ENCODE assay signal across 9 mouse cellular contexts in the genomic region with DNA sequence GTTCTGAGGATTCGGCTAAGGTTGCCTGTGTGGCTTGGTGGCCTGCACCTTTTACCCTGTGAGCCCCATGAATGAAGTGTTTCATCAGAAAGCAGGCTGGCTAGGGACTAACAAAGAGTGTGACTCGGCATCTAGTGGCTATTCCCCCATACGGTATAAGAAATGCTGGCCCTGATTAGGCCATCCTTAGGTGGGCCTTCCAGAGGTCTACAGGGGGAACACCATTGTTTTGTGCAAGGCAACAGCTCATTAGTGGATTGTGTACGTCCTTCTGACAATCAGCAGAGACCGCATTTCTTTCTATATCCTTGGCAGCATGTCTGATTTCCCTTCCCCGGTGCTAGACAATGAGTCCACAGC. TPM values are rescaled to one million over a fixed set of nuclear protein-coding genes. Genes with fewer than 3 reads are reported as not detected.
DNase-seq lines count a peak whose midpoint lies in the region; ATAC-seq and TF ChIP-seq lines count a peak whose summit lies in the region.
"Had no signal": no experiment of that assay in that cellular context is flagged by ENCODE, and none has a peak within 500 bp of the region (broad histone marks: within the 10 kb centered on the region; RNA-seq: fewer than 3 reads in every experiment).

No protein-coding gene starts in this region.

- no peaks in the 10 kb centered on the region for H3K9me3 ChIP-seq in hindbrain, embryonic 10.5 days
- H3K9me3 ChIP-seq in hindbrain, embryonic 14.5 days (ENCODE audit: control insufficient read depth, low read length): no peaks in the 10 kb centered on the region
- H3K9me3 ChIP-seq in embryonic facial prominence, embryonic 13.5 days: no peaks in the 10 kb centered on the region
- H3K9me3 ChIP-seq in forebrain, postnatal 0 days (ENCODE audit: low read length): no peaks in the 10 kb centered on the region
- H3K9me3 ChIP-seq in midbrain, embryonic 10.5 days (replicated peaks): no peaks in the 10 kb centered on the region

- H3K36me3 ChIP-seq in hindbrain, embryonic 10.5 days: peaks cover 15% of the 10 kb centered on the region
- H3K36me3 ChIP-seq in hindbrain, embryonic 14.5 days (replicated peaks; ENCODE audit: control insufficient read depth, insufficient read depth): no peaks in the 10 kb centered on the region
- peaks cover 5% of the 10 kb centered on the region for H3K36me3 ChIP-seq in embryonic facial prominence, embryonic 13.5 days
- H3K36me3 ChIP-seq in forebrain, postnatal 0 days (ENCODE audit: insufficient read depth): no peaks in the 10 kb centered on the region
- peaks cover 12% of the 10 kb centered on the region; the same call in 1 of the 2 replicates for H3K36me3 ChIP-seq in midbrain, embryonic 10.5 days

- H3K4me2 ChIP-seq in hindbrain, embryonic 14.5 days (replicated peaks): no peak overlapping the region; the same call in 1 of the 2 replicates
- peak overlapping the region; percentile 56; the same call in 1 of the 2 replicates for H3K4me2 ChIP-seq in embryonic facial prominence, embryonic 13.5 days
- H3K4me2 ChIP-seq in forebrain, postnatal 0 days (ENCODE audit: low read depth): peak overlapping the region; percentile 43

- ATAC-seq in hindbrain, embryonic 14.5 days (ENCODE audit: low FRiP score): no peak
- no peak for ATAC-seq in embryonic facial prominence, embryonic 13.5 days (ENCODE audit: insufficient number of reproducible peaks, insufficient read depth, low FRiP score, low TSS enrichment, low read depth)
- ATAC-seq in forebrain, postnatal 0 days: peak; percentile 17

- H3K9ac ChIP-seq in hindbrain, embryonic 14.5 days: no peak overlapping the region
- H3K9ac ChIP-seq in embryonic facial prominence, embryonic 13.5 days: no peak overlapping the region
- H3K9ac ChIP-seq in forebrain, postnatal 0 days: no peak overlapping the region

- H3K4me3 ChIP-seq in hindbrain, embryonic 10.5 days: 0 out of 2 replicates have a peak overlapping the region, but pooled peaks have one; percentile 38
- no peak overlapping the region for H3K4me3 ChIP-seq in hindbrain, embryonic 14.5 days (replicated peaks; ENCODE audit: low read length)
- no peak overlapping the region for H3K4me3 ChIP-seq in embryonic facial prominence, embryonic 13.5 days
- no peak overlapping the region for H3K4me3 ChIP-seq in forebrain, postnatal 0 days (ENCODE audit: low read depth, low read length)
- H3K4me3 ChIP-seq in midbrain, embryonic 10.5 days: no peak overlapping the region

- H3K27ac ChIP-seq in hindbrain, embryonic 10.5 days: no peak overlapping the region
- H3K27ac ChIP-seq in hindbrain, embryonic 14.5 days: no peak overlapping the region
- H3K27ac ChIP-seq in embryonic facial prominence, embryonic 13.5 days: peak overlapping the region; percentile 60; the same call in 1 of the 2 replicates
- H3K27ac ChIP-seq in forebrain, postnatal 0 days (ENCODE audit: low read depth, low read length): no peak overlapping the region; the same call in 1 of the 2 replicates
- H3K27ac ChIP-seq in midbrain, embryonic 10.5 days (replicated peaks): peak overlapping the region; percentile 39; the same call in 1 of the 2 replicates

- no peaks in the 10 kb centered on the region for H3K27me3 ChIP-seq in hindbrain, embryonic 10.5 days (ENCODE audit: insufficient read depth, poor library complexity, severe bottlenecking)
- H3K27me3 ChIP-seq in hindbrain, embryonic 14.5 days (ENCODE audit: control insufficient read depth, insufficient read depth, low read length): no peaks in the 10 kb centered on the region
- H3K27me3 ChIP-seq in embryonic facial prominence, embryonic 13.5 days: no peaks in the 10 kb centered on the region
- no peaks in the 10 kb centered on the region for H3K27me3 ChIP-seq in forebrain, postnatal 0 days (ENCODE audit: insufficient read depth, low read length)
- no peaks in the 10 kb centered on the region for H3K27me3 ChIP-seq in midbrain, embryonic 10.5 days (ENCODE audit: low read depth, poor library complexity, severe bottlenecking)

- WGBS in hindbrain, embryonic 10.5 days: 82% methylated on average over 6 of the region's 6 CpGs
- 79% methylated on average over 6 of the region's 6 CpGs for WGBS in hindbrain, embryonic 14.5 days
- WGBS in embryonic facial prominence, embryonic 13.5 days: 79% methylated on average over 6 of the region's 6 CpGs
- WGBS in forebrain, postnatal 0 days: 45% methylated on average over 6 of the region's 6 CpGs
- WGBS in midbrain, embryonic 10.5 days: 82% methylated on average over 6 of the region's 6 CpGs

- no peak for TF ChIP-seq CTCF in forebrain, postnatal 0 days (IDR thresholded peaks at IDR 0.05; ENCODE audit: low read depth)

- no peak for DNase-seq in hindbrain, embryonic 10.5 days (ENCODE audit: low spot score)
- no peak for DNase-seq in hindbrain, embryonic 14.5 days (ENCODE audit: low spot score)
- DNase-seq in forebrain, postnatal 0 days: no peak
- DNase-seq in midbrain, embryonic 10.5 days (ENCODE audit: low spot score): no peak
- no peak for DNase-seq in c-Kit-positive CD71-positive TER-119-positive erythroid progenitor cells, embryonic 14.5 days (ENCODE audit: low spot score)
- no peak for DNase-seq in spleen, postnatal 4 days (ENCODE audit: low spot score in 2 of 2)
- no peak for DNase-seq in spleen, postnatal 10 days (ENCODE audit: low spot score in 2 of 2)

- peaks cover 19% of the 10 kb centered on the region for H3K4me1 ChIP-seq in hindbrain, embryonic 10.5 days (replicated peaks)
- no peaks in the 10 kb centered on the region for H3K4me1 ChIP-seq in hindbrain, embryonic 14.5 days (replicated peaks; ENCODE audit: control insufficient read depth, insufficient read depth, low read length)
- H3K4me1 ChIP-seq in embryonic facial prominence, embryonic 13.5 days: peaks cover 15% of the 10 kb centered on the region
- H3K4me1 ChIP-seq in forebrain, postnatal 0 days (ENCODE audit: insufficient read depth): no peaks in the 10 kb centered on the region
- peaks cover 8% of the 10 kb centered on the region for H3K4me1 ChIP-seq in midbrain, embryonic 10.5 days

RNA-seq across cellular contexts. Expression of a gene that starts 11.9 kb away (rescaled TPM):
- 37.2 and 41.6 TPM in 2 replicates for polyA plus RNA-seq in hindbrain, embryonic 10.5 days (2016; fragmentation: Nextera tagmentation; extraction: Ambion mirVana)
- polyA plus RNA-seq in hindbrain, embryonic 14.5 days (2014; fragmentation: Nextera tagmentation; extraction: Ambion mirVana): 18.6 and 24.0 TPM in 2 replicates
- polyA plus RNA-seq in embryonic facial prominence, embryonic 13.5 days (2015; fragmentation: Nextera tagmentation; extraction: Ambion mirVana): 28.1 and 32.7 TPM in 2 replicates
- 14.8 and 15.1 TPM in 2 replicates for total RNA-seq in forebrain, postnatal 0 days (2014; rRNA removed)
- polyA plus RNA-seq in forebrain, postnatal 0 days (2015; fragmentation: Nextera tagmentation; extraction: Ambion mirVana): 14.9 and 18.1 TPM in 2 replicates
- polyA plus RNA-seq in midbrain, embryonic 10.5 days (2016; fragmentation: Nextera tagmentation; extraction: Ambion mirVana): 33.0 and 34.5 TPM in 2 replicates

RNA-seq across cellular contexts. Expression of a gene that starts 11.9 kb away (rescaled TPM):
- polyA plus RNA-seq in hindbrain, embryonic 10.5 days (2016; fragmentation: Nextera tagmentation; extraction: Ambion mirVana): 0.09 and 0.14 TPM in 2 replicates
- not detected in 2 replicates for polyA plus RNA-seq in hindbrain, embryonic 14.5 days (2014; fragmentation: Nextera tagmentation; extraction: Ambion mirVana)
- 0.18 TPM in 1 of 2 replicates, not detected in the other for polyA plus RNA-seq in embryonic facial prominence, embryonic 13.5 days (2015; fragmentation: Nextera tagmentation; extraction: Ambion mirVana)
- 0.29 TPM in 1 of 2 replicates, not detected in the other for total RNA-seq in forebrain, postnatal 0 days (2014; rRNA removed)
- 0.17 TPM in 1 of 2 replicates, not detected in the other for polyA plus RNA-seq in forebrain, postnatal 0 days (2015; fragmentation: Nextera tagmentation; extraction: Ambion mirVana)
- polyA plus RNA-seq in midbrain, embryonic 10.5 days (2016; fragmentation: Nextera tagmentation; extraction: Ambion mirVana): 0.20 TPM in 1 of 2 replicates, not detected in the other
- total RNA-seq: G1E had no signal
- polyA plus RNA-seq: G1E had no signal

RNA-seq across cellular contexts. Expression of a gene that starts 16.3 kb away (rescaled TPM):
- 56.3 and 58.9 TPM in 2 replicates for polyA plus RNA-seq in hindbrain, embryonic 10.5 days (2016; fragmentation: Nextera tagmentation; extraction: Ambion mirVana)
- polyA plus RNA-seq in hindbrain, embryonic 14.5 days (2014; fragmentation: Nextera tagmentation; extraction: Ambion mirVana): 75.8 and 83.3 TPM in 2 replicates
- 40.4 and 47.6 TPM in 2 replicates for polyA plus RNA-seq in embryonic facial prominence, embryonic 13.5 days (2015; fragmentation: Nextera tagmentation; extraction: Ambion mirVana)
- total RNA-seq in forebrain, postnatal 0 days (2014; rRNA removed): 67.3 and 74.6 TPM in 2 replicates
- 97.7 and 116 TPM in 2 replicates for polyA plus RNA-seq in forebrain, postnatal 0 days (2015; fragmentation: Nextera tagmentation; extraction: Ambion mirVana)
- 56.4 and 64.0 TPM in 2 replicates for polyA plus RNA-seq in midbrain, embryonic 10.5 days (2016; fragmentation: Nextera tagmentation; extraction: Ambion mirVana)

RNA-seq across cellular contexts. Expression of a gene that starts 28.1 kb away (rescaled TPM):
- 23.1 and 28.6 TPM in 2 replicates for polyA plus RNA-seq in hindbrain, embryonic 10.5 days (2016; fragmentation: Nextera tagmentation; extraction: Ambion mirVana)
- 1.5 and 1.6 TPM in 2 replicates for polyA plus RNA-seq in hindbrain, embryonic 14.5 days (2014; fragmentation: Nextera tagmentation; extraction: Ambion mirVana)
- polyA plus RNA-seq in embryonic facial prominence, embryonic 13.5 days (2015; fragmentation: Nextera tagmentation; extraction: Ambion mirVana): 16.5 and 17.0 TPM in 2 replicates
- 0.92 and 3.0 TPM in 2 replicates for total RNA-seq in forebrain, postnatal 0 days (2014; rRNA removed)
- 0.91 and 0.94 TPM in 2 replicates for polyA plus RNA-seq in forebrain, postnatal 0 days (2015; fragmentation: Nextera tagmentation; extraction: Ambion mirVana)
- 22.4 and 26.1 TPM in 2 replicates for polyA plus RNA-seq in midbrain, embryonic 10.5 days (2016; fragmentation: Nextera tagmentation; extraction: Ambion mirVana)
- polyA plus RNA-seq: G1E had no signal

RNA-seq across cellular contexts. Expression of a gene that starts 35.3 kb away (rescaled TPM):
- 29.4 and 43.1 TPM in 2 replicates for polyA plus RNA-seq in hindbrain, embryonic 10.5 days (2016; fragmentation: Nextera tagmentation; extraction: Ambion mirVana)
- polyA plus RNA-seq in hindbrain, embryonic 14.5 days (2014; fragmentation: Nextera tagmentation; extraction: Ambion mirVana): 36.2 and 36.3 TPM in 2 replicates
- 26.0 and 31.3 TPM in 2 replicates for polyA plus RNA-seq in embryonic facial prominence, embryonic 13.5 days (2015; fragmentation: Nextera tagmentation; extraction: Ambion mirVana)
- 9.1 and 19.2 TPM in 2 replicates for total RNA-seq in forebrain, postnatal 0 days (2014; rRNA removed)
- polyA plus RNA-seq in forebrain, postnatal 0 days (2015; fragmentation: Nextera tagmentation; extraction: Ambion mirVana): 23.1 and 24.8 TPM in 2 replicates
- polyA plus RNA-seq in midbrain, embryonic 10.5 days (2016; fragmentation: Nextera tagmentation; extraction: Ambion mirVana): 27.6 and 35.8 TPM in 2 replicates
- total RNA-seq: G1E had no signal
- polyA plus RNA-seq: G1E had no signal

Comparison
In these comparisons a context has a peak if more than half of its experiments do, and no peak if none do; other contexts are left out.
1. H3K27ac ChIP-seq: peak in embryonic facial prominence, embryonic 13.5 days (single experiment) and midbrain, embryonic 10.5 days (single experiment); none in hindbrain, embryonic 10.5 days (single experiment), hindbrain, embryonic 14.5 days (single experiment) and forebrain, postnatal 0 days (single experiment).